ENCODE assay signal across 19 mouse cellular contexts in genomic region chr2:21507449-21507848, GRCm38 (mm10).
"Had no signal": no experiment of that assay in that cellular context is flagged by ENCODE, and none has a peak within 500 bp of the region (broad histone marks: within the 10 kb centered on the region; RNA-seq: fewer than 3 reads in every experiment).

No protein-coding gene starts in this region.

- H3K27ac ChIP-seq: limb, embryonic 12.5 days; limb, embryonic 15.5 days; liver, embryonic 14.5 days; macrophage; midbrain, embryonic 13.5 days had no signal

- H3K36me3 ChIP-seq: limb, embryonic 12.5 days; limb, embryonic 15.5 days; midbrain, embryonic 13.5 days had no signal

- H3K4me2 ChIP-seq: limb, embryonic 12.5 days; limb, embryonic 15.5 days; liver, embryonic 11.5 days; lung, embryonic 14.5 days; midbrain, embryonic 13.5 days had no signal

- H3K27me3 ChIP-seq: limb, embryonic 12.5 days; limb, embryonic 15.5 days; midbrain, embryonic 13.5 days had no signal

- H3K9ac ChIP-seq: limb, embryonic 12.5 days; limb, embryonic 15.5 days; liver, embryonic 14.5 days; liver, postnatal 0 days; lung, embryonic 14.5 days; midbrain, embryonic 13.5 days had no signal

- H3K4me1 ChIP-seq: limb, embryonic 12.5 days; limb, embryonic 15.5 days; midbrain, embryonic 13.5 days had no signal

- ATAC-seq: liver, postnatal 0 days; lung, postnatal 0 days; midbrain, embryonic 13.5 days; midbrain, embryonic 16.5 days had no signal

- H3K9me3 ChIP-seq: limb, embryonic 12.5 days; limb, embryonic 15.5 days; midbrain, embryonic 13.5 days had no signal

- H3K4me3 ChIP-seq: limb, embryonic 12.5 days; limb, embryonic 15.5 days; midbrain, embryonic 13.5 days had no signal

- DNase-seq: kidney, adult 18-20 months; kidney, adult 9 months; kidney, postnatal 14 days; kidney, postnatal 4 days; left cerebral cortex, postnatal 4 days; liver, postnatal 0 days; lung, embryonic 14.5 days; retina, postnatal 1 day; right cerebral cortex, postnatal 25 days; thymus, adult 18-20 months; thymus, postnatal 36 days had no signal
